Mouse (Mus musculus) T-helper 1 cell (primary cell): ENCODE measurements around the gene Rasgrf2.

Source experiments
- in situ Hi-C: fragments of 300-600 bp; cut with MboI, MseI; formaldehyde crosslinking; loops from one replicate; pipeline ENCODE4 v1.15.1; 2025; ENCODE audit warnings: high pct_unique_total_duplicates

Gene Rasgrf2

GRCm38 (mm10) chr13:91890031-91890619, 241.3 kb downstream of the Rasgrf2 start:
- in situ Hi-C loops: loop anchor here (25.0 kb wide), 1 partner anchor 1903 kb away; no protein-coding TSS in a partner anchor

- in situ Hi-C loops: loop anchor here (25.0 kb wide), 1 partner anchor 1898 kb away; no protein-coding TSS in a partner anchor
Measured at GRCm38 (mm10) chr13:91884714-91885386, 246.6 kb downstream of the Rasgrf2 start.

GRCm38 (mm10) chr13:91881837-91882480, 249.5 kb downstream of the Rasgrf2 start:
- in situ Hi-C loops: loop anchor here (25.0 kb wide), 1 partner anchor 1895 kb away; no protein-coding TSS in a partner anchor

- in situ Hi-C loops: loop anchor here (25.0 kb wide), 1 partner anchor 1893 kb away; no protein-coding TSS in a partner anchor
Measured at GRCm38 (mm10) chr13:91880256-91880655, 251.2 kb downstream of the Rasgrf2 start.

- in situ Hi-C loops: loop anchor here (25.0 kb wide), 1 partner anchor 1891 kb away; no protein-coding TSS in a partner anchor
Measured at GRCm38 (mm10) chr13:91877996-91878395, 253.5 kb downstream of the Rasgrf2 start.

- in situ Hi-C loops: loop anchor here (25.0 kb wide), 1 partner anchor 1890 kb away; no protein-coding TSS in a partner anchor
Measured at GRCm38 (mm10) chr13:91877350-91877749, 254.1 kb downstream of the Rasgrf2 start.

GRCm38 (mm10) chr13:91876741-91877349, 254.6 kb downstream of the Rasgrf2 start, which contains the start of gene Ckmt2:
TSS of gene Ckmt2 (minus strand) at chr13:91876885.
- in situ Hi-C loops: loop anchor here (25.0 kb wide), 1 partner anchor 1890 kb away; no protein-coding TSS in a partner anchor

GRCm38 (mm10) chr13:91875581-91875980, 255.9 kb downstream of the Rasgrf2 start:
- in situ Hi-C loops: loop anchor here (25.0 kb wide), 1 partner anchor 1888 kb away; no protein-coding TSS in a partner anchor

GRCm38 (mm10) chr13:91874565-91874964, 256.9 kb downstream of the Rasgrf2 start:
- in situ Hi-C loops: no loop called here

- in situ Hi-C loops: no loop called here
Measured at GRCm38 (mm10) chr13:91873734-91874329, 257.6 kb downstream of the Rasgrf2 start.

- in situ Hi-C loops: no loop called here
Measured at GRCm38 (mm10) chr13:91868577-91868976, 262.9 kb downstream of the Rasgrf2 start.

GRCm38 (mm10) chr13:91858835-91859234, 272.6 kb downstream of the Rasgrf2 start:
- in situ Hi-C loops: no loop called here

GRCm38 (mm10) chr13:91857427-91857826, 274.0 kb downstream of the Rasgrf2 start:
- in situ Hi-C loops: no loop called here

- in situ Hi-C loops: no loop called here
Measured at GRCm38 (mm10) chr13:91854412-91854811, 277.0 kb downstream of the Rasgrf2 start.
